Mouse (Mus musculus) lung, postnatal 10 days (tissue): Measurements from ENCODE around the gene C130050O18Rik.

Source experiments
- DNase-seq: peaks from one replicate; pipeline ENCODE4 v3.0.0; 2021

C130050O18Rik gene

DNA sequence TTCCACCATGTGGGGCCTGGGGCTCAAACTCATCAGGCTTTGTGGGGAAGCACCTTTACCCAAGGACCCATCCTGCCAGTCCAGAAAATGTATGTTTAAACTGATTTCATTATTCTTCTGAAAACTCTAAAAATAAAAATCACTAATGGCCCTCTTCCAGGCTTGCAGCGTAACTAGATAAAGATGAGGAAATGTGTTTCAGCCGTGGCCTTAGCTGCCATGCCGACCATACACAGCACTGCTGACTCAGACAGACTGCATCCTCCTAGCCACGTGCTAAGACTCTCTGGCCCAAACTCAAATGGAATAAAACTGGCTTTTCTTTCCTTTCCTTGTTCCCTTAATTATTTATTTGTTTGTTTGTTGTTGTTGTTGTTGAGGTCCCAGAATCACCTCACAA is 59.8 kb downstream of the C130050O18Rik start:
- no peak for DNase-seq
